Mouse (Mus musculus): ENCODE measurements around the gene Grik5. TPM values are rescaled to one million over a fixed set of nuclear protein-coding genes. Genes with fewer than 3 reads are reported as not detected.
A peak's percentile ranks its signal among the peaks of the same experiment; 100 is the strongest.

Grik5 gene
- polyA plus RNA-seq, 1 experiment from 2014 or later: 0.22 TPM

GRCm38 (mm10) chr7:25088968-25089367, 16.8 kb upstream of the Grik5 start:
- 41% methylated on average over 10 of the region's 11 CpGs for WGBS (ENCODE audit: missing documents)
- no peak overlapping the region for H3K4me3 ChIP-seq (ENCODE audit: inconsistent target)
- H3K36me3 ChIP-seq (ENCODE audit: inconsistent target): peaks cover 29% of the 10 kb centered on the region; the same call in 1 of the 2 replicates

DNA sequence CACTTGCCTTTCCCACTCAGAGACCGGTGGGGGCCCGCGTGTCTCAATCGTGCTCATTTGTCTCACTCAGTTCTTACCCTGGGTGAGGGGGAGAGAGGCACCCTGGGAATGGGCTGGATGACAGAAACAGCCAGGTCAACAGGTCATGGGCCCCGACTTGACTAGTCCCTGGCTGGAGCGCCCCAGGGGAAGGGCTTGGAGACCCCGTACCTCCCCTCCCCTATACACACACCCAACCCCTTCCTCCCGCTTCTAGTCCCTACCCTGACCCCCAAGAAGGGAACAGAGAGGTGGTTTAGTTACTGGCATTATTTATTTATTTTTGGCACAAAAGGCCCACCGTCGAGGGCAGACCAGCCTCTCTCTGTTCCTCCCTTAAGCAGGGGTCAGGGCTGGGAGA, 16.4 kb upstream of the Grik5 start:
- H3K4me3 ChIP-seq (ENCODE audit: inconsistent target): no peak overlapping the region
- H3K79me2 ChIP-seq (ENCODE audit: inconsistent target): no peaks in the 10 kb centered on the region
- 51% methylated on average over 6 of the region's 10 CpGs for WGBS (ENCODE audit: missing documents)
- H3K36me3 ChIP-seq (ENCODE audit: inconsistent target): peaks cover 29% of the 10 kb centered on the region; the same call in 1 of the 2 replicates
- no peak overlapping the region for H3K27ac ChIP-seq

More at GRCm38 (mm10) chr7:25088968-25089367, 16.8 kb upstream of the Grik5 start:
- H3K27ac ChIP-seq: no peak overlapping the region
- no peaks in the 10 kb centered on the region for H3K79me2 ChIP-seq (ENCODE audit: inconsistent target)

DNA sequence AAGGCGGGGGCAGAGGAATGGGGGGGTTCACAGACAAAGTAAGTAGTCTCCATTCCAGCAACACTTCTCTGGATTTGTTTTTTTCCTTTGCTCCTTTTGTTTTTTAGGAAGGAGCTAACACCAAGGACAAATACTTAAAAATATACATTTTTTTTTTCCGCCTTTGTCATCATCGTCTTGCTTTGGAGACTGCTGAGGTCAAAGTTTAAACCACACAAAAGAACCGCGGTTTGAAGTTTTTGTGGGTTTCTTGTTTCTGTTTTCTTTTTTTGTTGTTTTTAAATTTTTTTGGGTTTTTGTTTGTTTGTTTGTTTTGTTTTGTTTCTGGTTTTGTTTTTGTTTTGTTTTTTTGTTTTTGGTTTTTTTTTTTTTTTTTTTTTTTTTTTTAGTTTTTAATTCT, 15.8 kb upstream of the Grik5 start:
- Histone ChIP-seq H3K36me3 (ENCODE audit: inconsistent target) (peaks cover 24% of the 10 kb centered on the region; the same call in 1 of the 2 replicates), H3K4me3 (ENCODE audit: inconsistent target) (no peak overlapping the region), H3K79me2 (ENCODE audit: inconsistent target) (no peaks in the 10 kb centered on the region), H3K27ac (no peak overlapping the region)
- WGBS (ENCODE audit: missing documents): 36% methylated on average over 5 of the region's 5 CpGs

DNA sequence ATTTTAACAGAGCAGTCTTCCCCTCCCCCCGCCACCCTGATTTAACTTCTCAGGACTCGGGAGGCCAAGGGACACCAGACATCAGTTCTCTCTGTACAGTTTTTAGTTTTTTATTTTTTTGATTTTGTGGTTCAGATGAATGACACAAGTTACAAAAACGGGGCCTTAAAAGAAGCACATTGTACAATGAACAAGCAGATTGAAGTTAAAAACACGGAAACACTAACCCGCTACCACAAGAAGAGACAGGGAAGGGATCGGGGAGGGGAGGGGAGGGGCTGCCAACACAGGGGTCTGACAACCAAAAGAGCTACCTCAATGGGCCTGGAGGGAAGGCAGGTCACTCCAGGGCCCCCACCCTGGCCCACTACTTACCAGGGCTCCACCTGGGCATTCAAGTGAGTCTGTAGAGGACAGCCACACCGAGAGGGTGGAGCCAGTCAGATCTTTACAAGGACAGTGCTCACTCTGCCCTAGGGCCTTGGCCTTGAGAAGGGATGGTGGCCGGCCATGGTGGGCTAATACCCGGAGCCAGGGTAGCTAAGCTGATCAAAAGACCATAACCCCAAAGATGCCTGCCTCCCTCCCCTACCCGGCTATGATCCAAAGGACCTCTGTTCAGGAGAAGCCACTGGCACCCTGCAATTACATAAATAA, 15.2 kb upstream of the Grik5 start:
- 58% methylated on average over 10 of the region's 10 CpGs for WGBS (ENCODE audit: missing documents)

DNA sequence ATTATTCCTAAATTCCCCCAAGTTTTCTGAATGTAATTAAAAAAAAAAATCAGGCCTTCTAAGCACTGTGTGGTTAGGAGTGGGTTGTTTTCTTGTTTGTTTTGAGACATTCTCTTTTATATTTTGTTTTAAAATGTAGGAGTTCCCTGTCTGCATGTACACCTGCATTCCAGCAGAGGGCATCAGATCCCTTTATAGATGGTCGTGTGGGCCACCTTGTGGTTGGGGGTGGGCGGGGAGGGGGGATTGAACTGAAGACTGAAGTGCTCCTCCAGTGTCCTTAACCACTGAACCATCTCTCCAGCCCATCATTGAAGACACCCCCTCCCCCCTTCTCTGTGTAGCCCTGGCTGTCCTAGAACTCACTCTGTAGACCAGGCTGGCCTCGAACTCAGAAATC, 14.5 kb upstream of the Grik5 start:
- Histone ChIP-seq H3K79me2 (ENCODE audit: inconsistent target) (peaks cover 4% of the 10 kb centered on the region; the same call in 1 of the 2 replicates), H3K36me3 (ENCODE audit: inconsistent target) (peaks cover 21% of the 10 kb centered on the region; the same call in 1 of the 2 replicates), H3K27ac (no peak overlapping the region), H3K4me3 (ENCODE audit: inconsistent target) (no peak overlapping the region)
- 45% methylated on average over 3 of the region's 3 CpGs for WGBS (ENCODE audit: missing documents)

More for the DNA sequence above, 15.2 kb upstream of the Grik5 start:
- no peak overlapping the region for H3K4me3 ChIP-seq (ENCODE audit: inconsistent target)
- H3K36me3 ChIP-seq (ENCODE audit: inconsistent target): peaks cover 21% of the 10 kb centered on the region; the same call in 1 of the 2 replicates
- H3K79me2 ChIP-seq (ENCODE audit: inconsistent target): no peaks in the 10 kb centered on the region; the same call in 1 of the 2 replicates
- no peak overlapping the region for H3K27ac ChIP-seq

DNA sequence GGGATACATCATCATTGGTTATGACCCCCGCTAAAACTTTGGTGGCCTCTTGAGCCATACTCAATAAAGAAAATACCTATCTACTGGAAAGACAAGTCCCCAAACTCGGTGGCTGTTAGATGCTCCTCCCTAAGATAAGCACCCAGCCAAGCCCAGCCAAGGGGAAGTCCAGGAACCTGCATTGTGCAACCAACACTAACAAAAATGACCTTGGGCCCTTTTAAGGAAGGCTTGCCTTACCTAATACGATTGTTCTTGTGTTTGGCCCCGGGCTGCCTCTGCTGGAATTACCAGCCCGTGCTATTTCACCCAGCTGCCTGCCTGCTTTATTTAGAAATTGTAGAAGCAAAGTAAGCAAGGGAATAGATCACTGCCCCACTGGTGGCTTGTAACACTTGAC, 12.5 kb upstream of the Grik5 start:
- peaks cover 23% of the 10 kb centered on the region for H3K79me2 ChIP-seq (ENCODE audit: inconsistent target)
- H3K27ac ChIP-seq: no peak overlapping the region
- no peak overlapping the region for H3K4me3 ChIP-seq (ENCODE audit: inconsistent target)
- 25% methylated on average over 5 of the region's 5 CpGs for WGBS (ENCODE audit: missing documents)
- peaks cover 29% of the 10 kb centered on the region for H3K36me3 ChIP-seq (ENCODE audit: inconsistent target)

DNA sequence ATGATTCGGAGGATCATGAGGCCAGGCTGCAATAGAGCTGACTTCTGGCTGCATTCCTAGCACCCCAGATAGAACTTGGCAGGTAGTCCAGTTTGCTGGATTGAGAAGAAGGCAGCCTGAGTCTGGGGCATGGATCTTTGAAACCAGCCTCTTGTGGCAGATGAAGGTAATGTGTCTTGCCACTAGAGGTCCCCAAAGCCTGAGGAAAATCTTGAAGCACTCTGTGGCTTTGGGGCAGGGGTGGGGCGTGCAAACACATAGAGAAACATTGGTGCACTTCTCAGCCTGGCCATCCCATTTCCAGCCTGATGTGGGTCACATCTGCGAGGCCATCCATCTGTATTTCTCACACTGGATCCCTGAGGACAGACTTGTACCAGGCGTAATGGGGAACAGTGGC, 10.4 kb upstream of the Grik5 start:
- no peak overlapping the region for H3K4me3 ChIP-seq (ENCODE audit: inconsistent target)
- H3K36me3 ChIP-seq (ENCODE audit: inconsistent target): peaks cover 32% of the 10 kb centered on the region
- peaks cover 44% of the 10 kb centered on the region for H3K79me2 ChIP-seq (ENCODE audit: inconsistent target)
- no peak overlapping the region for H3K27ac ChIP-seq
- WGBS (ENCODE audit: missing documents): 53% methylated on average over 4 of the region's 4 CpGs

DNA sequence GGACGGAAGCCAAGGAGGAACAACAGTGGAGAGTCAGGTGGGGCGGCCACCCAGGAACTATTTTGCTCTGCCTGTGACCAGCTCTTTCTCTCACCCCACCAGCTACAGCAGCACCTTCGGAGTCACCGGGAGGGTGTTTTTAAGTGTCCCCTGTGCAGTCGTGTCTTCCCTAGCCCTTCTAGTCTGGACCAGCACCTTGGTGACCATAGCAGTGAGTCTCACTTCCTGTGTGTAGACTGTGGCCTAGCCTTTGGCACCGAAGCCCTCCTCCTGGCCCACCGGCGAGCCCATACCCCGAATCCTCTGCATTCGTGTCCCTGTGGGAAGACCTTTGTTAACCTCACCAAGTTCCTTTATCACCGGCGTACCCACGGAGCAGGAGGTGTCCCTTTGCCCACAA, 8.3 kb upstream of the Grik5 start:
- no peak overlapping the region for H3K4me3 ChIP-seq (ENCODE audit: inconsistent target)
- H3K27ac ChIP-seq: no peak overlapping the region
- 93% methylated on average over 13 of the region's 13 CpGs for WGBS (ENCODE audit: missing documents)
- peaks cover 32% of the 10 kb centered on the region for H3K36me3 ChIP-seq (ENCODE audit: inconsistent target)
- H3K79me2 ChIP-seq (ENCODE audit: inconsistent target): peaks cover 45% of the 10 kb centered on the region

GRCm38 (mm10) chr7:25079496-25080026, 7.4 kb upstream of the Grik5 start:
- peaks cover 32% of the 10 kb centered on the region for H3K36me3 ChIP-seq (ENCODE audit: inconsistent target)
- H3K4me3 ChIP-seq (ENCODE audit: inconsistent target): no peak overlapping the region
- no peak overlapping the region for H3K27ac ChIP-seq
- peaks cover 45% of the 10 kb centered on the region for H3K79me2 ChIP-seq (ENCODE audit: inconsistent target)
- 90% methylated on average over 9 of the region's 12 CpGs for WGBS (ENCODE audit: missing documents)

GRCm38 (mm10) chr7:25077414-25077755, 5.2 kb upstream of the Grik5 start:
- under 1% methylated on average over 30 of the region's 33 CpGs for WGBS (ENCODE audit: missing documents)

GRCm38 (mm10) chr7:25076663-25077413, 4.7 kb upstream of the Grik5 start:
- peak overlapping the region; percentile 57 for H3K4me3 ChIP-seq (ENCODE audit: inconsistent target)
- peak overlapping the region; percentile 89 for H3K27ac ChIP-seq
- H3K36me3 ChIP-seq (ENCODE audit: inconsistent target): peaks cover 19% of the 10 kb centered on the region
- H3K79me2 ChIP-seq (ENCODE audit: inconsistent target): peaks cover 43% of the 10 kb centered on the region
- 1% methylated on average over 56 of the region's 56 CpGs for WGBS (ENCODE audit: missing documents)

More at GRCm38 (mm10) chr7:25077414-25077755, 5.2 kb upstream of the Grik5 start:
- Histone ChIP-seq H3K27ac (peak overlapping the region; percentile 8; the same call in 1 of the 2 replicates), H3K79me2 (ENCODE audit: inconsistent target) (peaks cover 45% of the 10 kb centered on the region), H3K36me3 (ENCODE audit: inconsistent target) (peaks cover 24% of the 10 kb centered on the region), H3K4me3 (ENCODE audit: inconsistent target) (peak overlapping the region; percentile 79)

DNA sequence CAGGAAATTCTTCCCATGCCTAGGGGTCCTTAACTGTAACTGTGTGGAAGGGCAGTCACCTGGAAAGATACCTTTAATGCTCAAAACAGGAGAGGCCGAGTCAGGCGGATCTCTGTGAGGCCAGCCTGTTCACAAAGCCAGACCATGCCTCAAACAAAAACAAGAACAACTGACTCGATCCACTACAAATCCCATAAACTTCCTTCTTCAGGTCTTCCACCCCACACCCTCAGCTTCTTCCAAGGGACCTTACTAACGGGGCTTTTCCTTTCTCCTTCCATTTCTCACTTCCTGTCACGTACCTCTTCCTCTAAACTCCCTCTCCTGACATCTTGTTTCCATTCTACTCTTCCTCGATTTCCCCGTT, 4.1 kb upstream of the Grik5 start:
- Histone ChIP-seq H3K36me3 (ENCODE audit: inconsistent target) (peaks cover 16% of the 10 kb centered on the region), H3K79me2 (ENCODE audit: inconsistent target) (peaks cover 39% of the 10 kb centered on the region), H3K4me3 (ENCODE audit: inconsistent target) (peak overlapping the region; percentile 57), H3K27ac (peak overlapping the region; percentile 89)
- 20% methylated on average over 7 of the region's 7 CpGs for WGBS (ENCODE audit: missing documents)

DNA sequence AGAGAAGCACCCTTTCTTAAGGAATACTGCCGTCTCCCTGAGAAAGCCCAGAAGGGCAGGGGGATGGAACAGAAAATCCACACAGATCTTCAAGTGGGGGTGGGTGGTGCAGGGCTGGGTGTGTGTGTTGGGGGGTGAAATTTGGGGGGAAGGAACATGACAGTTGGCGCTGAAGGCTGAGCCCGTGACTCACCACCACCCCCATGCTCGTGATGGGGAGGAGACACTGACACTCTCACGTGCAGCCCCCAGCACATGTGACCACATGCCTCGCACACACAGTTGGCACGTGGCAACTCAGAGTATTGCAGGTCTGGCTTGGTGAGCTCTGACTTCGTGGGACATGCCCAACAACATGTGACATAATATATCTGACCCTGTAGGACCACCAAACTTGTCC, 1.8 kb upstream of the Grik5 start:
- H3K36me3 ChIP-seq (ENCODE audit: inconsistent target): no peaks in the 10 kb centered on the region
- no peak overlapping the region for H3K27ac ChIP-seq
- peaks cover 15% of the 10 kb centered on the region for H3K79me2 ChIP-seq (ENCODE audit: inconsistent target)
- WGBS (ENCODE audit: missing documents): 76% methylated on average over 8 of the region's 8 CpGs
- H3K4me3 ChIP-seq (ENCODE audit: inconsistent target): no peak overlapping the region

GRCm38 (mm10) chr7:25072716-25073390, 707 bp upstream of the Grik5 start:
- WGBS (ENCODE audit: missing documents): 14% methylated on average over 13 of the region's 33 CpGs
- no peaks in the 10 kb centered on the region for H3K36me3 ChIP-seq (ENCODE audit: inconsistent target)
- H3K79me2 ChIP-seq (ENCODE audit: inconsistent target): peaks cover 5% of the 10 kb centered on the region
- no peak overlapping the region for H3K27ac ChIP-seq
- no peak overlapping the region for H3K4me3 ChIP-seq (ENCODE audit: inconsistent target)
